Mouse (Mus musculus) thymus, postnatal 0 days (tissue): ENCODE measurements around the gene Wdr24. TPM values are rescaled to one million over a fixed set of nuclear protein-coding genes. Genes with fewer than 3 reads are reported as not detected.
"Not testable (repeated sequence)": the region's sequence is repeated elsewhere in the genome, so short reads cannot be mapped to it uniquely, and the experiment has no call there.

ENCODE experiments used
- DNase-seq: peaks from one replicate; pipeline ENCODE4 v3.0.0-alpha.2; 2015; ENCODE audit warnings: low spot score
- polyA plus RNA-seq: library from polyadenylated mRNA; unstranded; fragments of >200 nt; fragmentation: Nextera tagmentation; extraction: Ambion mirVana; gene quantifications from 2 replicates; pipeline ENCODE4 v1.2.1, GENCODE M21; 2015

Gene Wdr24
- polyA plus RNA-seq, 1 experiment from 2014 or later, result 25.8 TPM

- peak; percentile 97 for DNase-seq
Measured at GRCm38 (mm10) chr17:25844396-25844901, 21.0 kb downstream of the Wdr24 start, which contains the start of gene Rhot2. TSS of gene Rhot2 (minus strand) at chr17:25844851.

- no peak for DNase-seq
Measured at GRCm38 (mm10) chr17:25860229-25860628, 36.8 kb downstream of the Wdr24 start.

GRCm38 (mm10) chr17:25860832-25861703 is 37.6 kb downstream of the Wdr24 start, which contains the start of gene Wdr90:
TSS of gene Wdr90 (minus strand) at chr17:25861501.
- DNase-seq, result peak; percentile 95

- DNase-seq, result no peak
Measured at GRCm38 (mm10) chr17:25861704-25862612, 38.5 kb downstream of the Wdr24 start.

- DNase-seq, result no peak
Measured at GRCm38 (mm10) chr17:25863681-25864080, 40.3 kb downstream of the Wdr24 start.

- no peak for DNase-seq
Measured at GRCm38 (mm10) chr17:25864311-25864710, 40.9 kb downstream of the Wdr24 start.

- DNase-seq, result no peak
Measured at GRCm38 (mm10) chr17:25865288-25865687, 41.9 kb downstream of the Wdr24 start.

GRCm38 (mm10) chr17:25866172-25866571 is 42.7 kb downstream of the Wdr24 start:
- DNase-seq, result no peak

GRCm38 (mm10) chr17:25867509-25867835 is 44.0 kb downstream of the Wdr24 start:
- DNase-seq, result peak; percentile 53

GRCm38 (mm10) chr17:25867836-25868600 is 44.6 kb downstream of the Wdr24 start:
- DNase-seq, result no peak

GRCm38 (mm10) chr17:25868601-25869191 is 45.3 kb downstream of the Wdr24 start, which contains the start of gene Mcrip2:
TSS of gene Mcrip2 (minus strand) at chr17:25868764.
- DNase-seq, result peak; percentile 69

- DNase-seq, result no peak
Measured at GRCm38 (mm10) chr17:25869498-25869897, 46.1 kb downstream of the Wdr24 start.

GRCm38 (mm10) chr17:25869954-25870353 is 46.5 kb downstream of the Wdr24 start:
- DNase-seq, result no peak

GRCm38 (mm10) chr17:25871566-25871965 is 48.1 kb downstream of the Wdr24 start:
- DNase-seq, result not testable (repeated sequence)

- no peak for DNase-seq
Measured at GRCm38 (mm10) chr17:25872676-25873075, 49.2 kb downstream of the Wdr24 start.

GRCm38 (mm10) chr17:25873405-25874147 is 50.1 kb downstream of the Wdr24 start:
- no peak for DNase-seq

GRCm38 (mm10) chr17:25874148-25874720 is 50.8 kb downstream of the Wdr24 start:
- DNase-seq, result no peak

GRCm38 (mm10) chr17:25874721-25875170 is 51.3 kb downstream of the Wdr24 start, which contains the start of gene Mettl26:
TSS of gene Mettl26 (plus strand) at chr17:25875074.
- peak; percentile 94 for DNase-seq
